Mouse (Mus musculus) midbrain, embryonic 13.5 days (tissue): ENCODE data around the gene Gm7029. TPM values are rescaled to one million over a fixed set of nuclear protein-coding genes. Genes with fewer than 3 reads are reported as not detected.

Source experiments
- ATAC-seq: fragments of 200-750 bp; cut with Nextera tagmentation; 2 replicates; pipeline ENCODE4 v1.8.0; 2017; ENCODE audit warnings: mild to moderate bottlenecking, moderate TSS enrichment, moderate library complexity
- H3K27ac ChIP-seq: fragments of 300-500 bp; sonication (generic); 2 replicates; pipeline ENCODE4 v1.5.1; 2015; ENCODE audit warnings: inconsistent platforms, mild to moderate bottlenecking, moderate library complexity
- H3K27me3 ChIP-seq: fragments of 300-500 bp; sonication (generic); 2 replicates; pipeline ENCODE4 v1.6.1; 2015; ENCODE audit warnings: mild to moderate bottlenecking, inconsistent platforms
- H3K36me3 ChIP-seq: fragments of 300-500 bp; sonication (generic); 2 replicates; pipeline ENCODE4 v1.6.1; 2015; ENCODE audit warnings: mild to moderate bottlenecking, inconsistent platforms
- H3K4me1 ChIP-seq: fragments of 300-500 bp; sonication (generic); replicated peaks from 2 replicates; pipeline ENCODE4 v1.6.1; 2015; ENCODE audit warnings: inconsistent platforms
- H3K4me2 ChIP-seq: fragments of 300-500 bp; sonication (generic); replicated peaks from 2 replicates; pipeline ENCODE4 v1.6.1; 2015; ENCODE audit warnings: moderate library complexity, mild to moderate bottlenecking, inconsistent platforms
- H3K4me3 ChIP-seq: fragments of 300-500 bp; sonication (generic); replicated peaks from 2 replicates; pipeline ENCODE4 v1.5.1; 2015; ENCODE audit warnings: mild to moderate bottlenecking, inconsistent platforms
- H3K9ac ChIP-seq: fragments of 300-500 bp; sonication (generic); replicated peaks from 2 replicates; pipeline ENCODE4 v1.6.1; 2015; ENCODE audit warnings: mild to moderate bottlenecking, inconsistent platforms
- H3K9me3 ChIP-seq: fragments of 300-500 bp; sonication (generic); 2 replicates; pipeline ENCODE4 v1.6.1; 2016; ENCODE audit warnings: mild to moderate bottlenecking, inconsistent platforms
- WGBS: fragments of 180-500 bp; shearing (Covaris S2); methylation state at CpG from one replicate; pipeline ENCODE4 v1.1.7; 2015; 5-methylcytosine and 5-hydroxymethylcytosine counted together
- microRNA-seq: library from miRNA; unstranded; fragments of <30 nt; microRNA quantifications from one replicate; pipeline ENCODE4, GENCODE M21; 2016
- polyA plus RNA-seq: library from polyadenylated mRNA; unstranded; fragments of >200 nt; fragmentation: Nextera tagmentation; extraction: Ambion mirVana; gene quantifications from 2 replicates; pipeline ENCODE4 v1.2.1, GENCODE M21; 2015

Gm7029 gene
- polyA plus RNA-seq, 1 experiment from 2014 or later, result not detected

GRCm38 (mm10) chr17:33916847-33917655 is 43.4 kb downstream of the Gm7029 start:
- no peak overlapping the region for H3K27ac ChIP-seq
- peak overlapping the region; percentile 64 for H3K4me2 ChIP-seq
- no peak for ATAC-seq
- WGBS, result 73% methylated on average over 31 of the region's 31 CpGs
- peaks cover 46% of the 10 kb centered on the region for H3K36me3 ChIP-seq
- peak overlapping the region; percentile 52 for H3K4me3 ChIP-seq
- no peaks in the 10 kb centered on the region for H3K9me3 ChIP-seq
- H3K4me1 ChIP-seq, result peaks cover 66% of the 10 kb centered on the region
- H3K27me3 ChIP-seq, result peaks cover 13% of the 10 kb centered on the region
- H3K9ac ChIP-seq, result peak overlapping the region; percentile 64

- peaks cover 64% of the 10 kb centered on the region for H3K4me1 ChIP-seq
- peak overlapping the region; percentile 64; the same call in 1 of the 2 replicates for H3K4me2 ChIP-seq
- H3K9ac ChIP-seq, result no peak overlapping the region
- ATAC-seq, result no peak
- no peaks in the 10 kb centered on the region for H3K9me3 ChIP-seq
- H3K36me3 ChIP-seq, result peaks cover 40% of the 10 kb centered on the region
- no peak overlapping the region for H3K4me3 ChIP-seq
- WGBS, result 84% methylated on average over 18 of the region's 18 CpGs
- no peak overlapping the region for H3K27ac ChIP-seq
- peaks cover 13% of the 10 kb centered on the region for H3K27me3 ChIP-seq
Measured at GRCm38 (mm10) chr17:33917656-33918292, 44.1 kb downstream of the Gm7029 start.

DNA sequence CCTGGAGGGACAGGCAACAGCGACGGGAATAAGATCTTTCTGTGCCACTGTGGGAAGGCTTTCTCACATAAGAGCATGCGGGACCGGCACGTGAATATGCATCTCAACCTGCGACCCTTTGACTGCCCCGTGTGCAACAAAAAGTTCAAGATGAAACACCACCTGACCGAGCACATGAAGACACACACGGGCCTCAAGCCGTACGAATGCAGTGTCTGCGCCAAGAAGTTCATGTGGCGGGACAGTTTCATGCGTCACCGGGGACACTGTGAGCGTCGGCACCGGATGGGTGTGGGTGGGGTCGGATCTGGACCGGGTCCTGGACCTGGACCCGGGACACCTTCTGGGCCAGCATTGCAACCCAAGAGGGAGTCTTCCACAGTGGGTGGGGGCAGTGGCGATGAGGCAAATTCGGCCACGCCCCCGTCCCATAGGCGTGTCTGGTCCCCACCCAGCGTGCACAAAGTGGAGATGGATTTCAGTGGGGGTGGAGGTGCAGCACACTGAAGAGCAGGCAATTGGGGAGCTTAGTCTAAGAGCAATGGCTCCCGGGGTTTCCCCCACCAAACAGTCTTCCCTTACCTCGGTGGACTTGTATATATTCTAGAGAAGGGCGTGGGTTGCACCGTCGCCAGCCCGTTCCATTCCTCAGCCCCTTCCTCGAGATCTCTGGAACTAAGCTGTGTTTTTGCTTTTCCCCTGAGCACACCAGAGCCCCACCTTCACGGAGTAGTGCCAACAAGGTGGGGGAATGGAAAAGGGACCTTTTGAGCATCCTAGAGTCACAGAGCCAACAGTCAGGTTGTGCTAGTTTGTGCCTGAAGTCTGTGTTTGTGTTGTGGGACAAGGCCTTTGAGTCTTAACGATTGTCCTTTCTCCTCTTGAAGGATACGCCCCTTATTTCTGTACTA is 44.9 kb downstream of the Gm7029 start:
- H3K27ac ChIP-seq, result no peak overlapping the region
- H3K4me1 ChIP-seq, result peaks cover 64% of the 10 kb centered on the region
- peak overlapping the region; percentile 45 for H3K4me3 ChIP-seq
- WGBS, result 60% methylated on average over 37 of the region's 37 CpGs
- peak overlapping the region; percentile 68 for H3K9ac ChIP-seq
- peaks cover 33% of the 10 kb centered on the region for H3K36me3 ChIP-seq
- H3K9me3 ChIP-seq, result no peaks in the 10 kb centered on the region
- H3K27me3 ChIP-seq, result peaks cover 13% of the 10 kb centered on the region
- peak overlapping the region; percentile 75 for H3K4me2 ChIP-seq
- no peak for ATAC-seq

GRCm38 (mm10) chr17:33919351-33920281 is 46.0 kb downstream of the Gm7029 start:
- Histone ChIP-seq H3K9ac (peak overlapping the region; percentile 68), H3K4me1 (peaks cover 54% of the 10 kb centered on the region), H3K4me3 (peak overlapping the region; percentile 45), H3K36me3 (peaks cover 23% of the 10 kb centered on the region), H3K27ac (peak overlapping the region; percentile 57; the same call in 1 of the 2 replicates), H3K27me3 (peaks cover 13% of the 10 kb centered on the region), H3K9me3 (no peaks in the 10 kb centered on the region), H3K4me2 (peak overlapping the region; percentile 75)
- ATAC-seq, result no peak
- WGBS, result under 1% methylated on average over 52 of the region's 52 CpGs

DNA sequence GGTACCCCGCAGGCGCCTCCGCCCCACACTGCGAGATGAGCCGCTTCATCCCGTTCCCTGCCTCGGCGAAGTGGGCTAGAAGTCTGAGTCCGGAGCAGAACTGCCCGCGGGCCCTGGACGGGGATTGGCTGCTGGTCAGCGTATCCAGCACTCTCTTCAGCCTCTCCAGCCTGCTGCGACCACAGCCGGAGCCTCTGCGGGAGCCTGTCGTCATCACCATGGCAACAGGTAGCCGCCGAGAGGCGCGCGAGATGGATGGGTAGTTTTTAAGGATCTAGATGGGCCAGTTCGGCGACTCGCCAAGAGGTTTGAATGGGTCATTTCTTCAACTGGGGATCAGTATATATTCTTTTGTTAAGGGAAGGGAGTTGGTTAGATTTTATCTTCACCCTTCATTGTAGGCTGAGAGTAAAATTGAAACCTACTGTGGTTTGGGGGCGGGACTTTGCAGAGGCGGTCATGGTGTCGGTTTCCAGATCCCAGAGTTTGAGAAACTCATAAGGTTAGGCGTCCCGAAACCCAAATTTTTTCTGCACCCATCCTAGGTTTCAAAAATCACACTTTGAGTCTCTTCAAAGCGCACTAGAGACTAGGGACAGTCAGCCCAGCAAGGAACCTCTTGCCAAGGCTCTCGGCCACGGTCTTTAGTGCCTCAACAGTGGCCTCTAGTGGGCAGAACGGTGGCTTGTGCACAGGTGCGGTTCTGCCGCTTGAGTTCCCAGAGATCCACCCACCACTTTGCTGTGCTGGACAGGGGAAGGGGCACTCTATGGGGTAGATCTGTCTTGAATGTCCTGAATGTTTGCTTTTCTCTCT is 46.9 kb downstream of the Gm7029 start:
- Histone ChIP-seq H3K9me3 (no peaks in the 10 kb centered on the region), H3K27me3 (peaks cover 13% of the 10 kb centered on the region), H3K4me1 (peaks cover 45% of the 10 kb centered on the region), H3K4me3 (peak overlapping the region; percentile 45), H3K9ac (peak overlapping the region; percentile 68), H3K36me3 (peaks cover 23% of the 10 kb centered on the region), H3K4me2 (peak overlapping the region; percentile 75), H3K27ac (peak overlapping the region; percentile 57; the same call in 1 of the 2 replicates)
- WGBS, result under 1% methylated on average over 36 of the region's 36 CpGs
- peak; percentile 34 for ATAC-seq

DNA sequence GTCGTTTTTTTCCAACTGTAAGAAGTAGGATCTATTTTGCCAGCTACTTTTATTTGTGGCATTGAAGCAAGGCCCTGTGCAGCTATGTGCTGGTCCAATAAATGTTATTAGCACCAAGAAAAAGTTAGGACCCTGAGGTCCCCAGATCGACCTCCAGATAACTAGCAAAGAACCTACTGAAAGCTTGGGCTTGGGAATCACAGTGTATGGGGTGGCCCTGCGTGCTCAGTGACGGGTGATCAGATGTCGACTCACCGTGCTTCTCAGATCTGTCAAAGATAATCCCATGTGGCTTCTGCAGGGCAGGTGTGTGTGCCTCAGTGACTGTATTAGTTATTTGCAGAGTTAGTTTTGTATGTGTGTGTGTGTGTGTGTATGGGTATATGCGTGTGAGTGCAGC is 47.7 kb downstream of the Gm7029 start:
- WGBS, result 91% methylated on average over 7 of the region's 7 CpGs
- H3K9ac ChIP-seq, result no peak overlapping the region
- no peak for ATAC-seq
- no peak overlapping the region for H3K27ac ChIP-seq
- H3K4me3 ChIP-seq, result no peak overlapping the region
- H3K4me1 ChIP-seq, result peaks cover 44% of the 10 kb centered on the region
- no peaks in the 10 kb centered on the region for H3K9me3 ChIP-seq
- H3K4me2 ChIP-seq, result peak overlapping the region; percentile 75; the same call in 1 of the 2 replicates
- H3K36me3 ChIP-seq, result peaks cover 32% of the 10 kb centered on the region
- peaks cover 13% of the 10 kb centered on the region for H3K27me3 ChIP-seq

Small RNA genes within 50 kb of the gene (microRNA-seq; reads per million reads assigned to microRNA genes)
- gene Gm27740, result not detected

Other genes starting within 250 kb of the Gm7029 start
- gene Zfp414, start 244.7 kb upstream of the Gm7029 start, polyA plus RNA-seq, result 68.0 and 69.0 TPM in 2 replicates
- gene Pram1, start 235.8 kb upstream of the Gm7029 start, polyA plus RNA-seq, result 0.81 and 0.93 TPM in 2 replicates
- 283 and 294 TPM in 2 replicates for gene Hnrnpm, start 187.0 kb upstream of the Gm7029 start, polyA plus RNA-seq
- gene March2, start 155.2 kb upstream of the Gm7029 start, polyA plus RNA-seq, result 54.4 and 55.8 TPM in 2 replicates
- 534 and 547 TPM in 2 replicates for gene Rab11b, start 113.3 kb upstream of the Gm7029 start, polyA plus RNA-seq
- gene Angptl4, start 92.0 kb upstream of the Gm7029 start, polyA plus RNA-seq, result 14.3 and 17.1 TPM in 2 replicates
- gene Kank3, start 63.3 kb upstream of the Gm7029 start, polyA plus RNA-seq, result 28.6 and 36.2 TPM in 2 replicates
- gene Rps28, start 49.3 kb upstream of the Gm7029 start, polyA plus RNA-seq, result 704 and 707 TPM in 2 replicates
- 482 and 516 TPM in 2 replicates for gene Ndufa7, start 49.3 kb upstream of the Gm7029 start, polyA plus RNA-seq
- 64.0 and 66.9 TPM in 2 replicates for gene Cd320, start 30.7 kb upstream of the Gm7029 start, polyA plus RNA-seq
- gene Kifc1, start 16.8 kb downstream of the Gm7029 start, polyA plus RNA-seq, result 2.9 and 3.0 TPM in 2 replicates
- 0.40 and 0.52 TPM in 2 replicates for gene Platr17, start 31.3 kb downstream of the Gm7029 start, polyA plus RNA-seq
- 56.5 and 57.2 TPM in 2 replicates for gene Daxx, start 35.6 kb downstream of the Gm7029 start, polyA plus RNA-seq
- 18.1 and 19.6 TPM in 2 replicates for gene Tapbp, start 42.1 kb downstream of the Gm7029 start, polyA plus RNA-seq
- 20.3 TPM in 2 replicates for gene Zbtb22, start 42.1 kb downstream of the Gm7029 start, polyA plus RNA-seq
- gene Rgl2, start 55.7 kb downstream of the Gm7029 start, polyA plus RNA-seq, result 49.8 and 56.9 TPM in 2 replicates
- 193 and 195 TPM in 2 replicates for gene Pfdn6, start 66.5 kb downstream of the Gm7029 start, polyA plus RNA-seq
- gene Wdr46, start 66.8 kb downstream of the Gm7029 start, polyA plus RNA-seq, result 24.4 and 25.7 TPM in 2 replicates
- 12.4 and 13.6 TPM in 2 replicates for gene B3galt4, start 77.7 kb downstream of the Gm7029 start, polyA plus RNA-seq
- 66.4 and 69.8 TPM in 2 replicates for gene Vps52, start 82.0 kb downstream of the Gm7029 start, polyA plus RNA-seq
- gene Rps18, start 82.2 kb downstream of the Gm7029 start, polyA plus RNA-seq, result 918 and 949 TPM in 2 replicates
- gene H2-K1, start 126.5 kb downstream of the Gm7029 start, polyA plus RNA-seq, result 13.5 and 16.0 TPM in 2 replicates
- gene Ring1, start 150.8 kb downstream of the Gm7029 start, polyA plus RNA-seq, result 20.1 and 24.3 TPM in 2 replicates
- 80.5 and 91.7 TPM in 2 replicates for gene H2-Ke6, start 154.2 kb downstream of the Gm7029 start, polyA plus RNA-seq
- 176 and 180 TPM in 2 replicates for gene Slc39a7, start 157.8 kb downstream of the Gm7029 start, polyA plus RNA-seq
- gene Rxrb, start 158.0 kb downstream of the Gm7029 start, polyA plus RNA-seq, result 57.9 and 62.7 TPM in 2 replicates
- 2.1 and 2.5 TPM in 2 replicates for gene Col11a2, start 165.6 kb downstream of the Gm7029 start, polyA plus RNA-seq
- gene H2-Oa, start 218.5 kb downstream of the Gm7029 start, polyA plus RNA-seq, result not detected in 2 replicates
- 13.1 and 15.3 TPM in 2 replicates for gene H2-DMa, start 245.7 kb downstream of the Gm7029 start, polyA plus RNA-seq
- gene Brd2, start 248.8 kb downstream of the Gm7029 start, polyA plus RNA-seq, result 128 and 147 TPM in 2 replicates